Mouse (Mus musculus) G1E (cell line): ENCODE results near the gene Qrich1. TPM values are rescaled to one million over a fixed set of nuclear protein-coding genes. Genes with fewer than 3 reads are reported as not detected.

Experiments used
- ATAC-seq: 2 replicates; pipeline ENCODE4 v1.8.0; 2016; ENCODE audit warnings: mild to moderate bottlenecking; ENCODE audit not compliant: insufficient number of reproducible peaks, poor library complexity, low FRiP score, severe bottlenecking; ENCODE audit errors: extremely low read depth
- DNase-seq: peaks from one replicate; pipeline ENCODE4 v3.0.0; 2012; ENCODE audit warnings: low spot score
- H3K27me3 ChIP-seq: 2 replicates; pipeline ENCODE4 v1.6.1; 2012; ENCODE audit warnings: mild to moderate bottlenecking, low read length, inconsistent platforms; ENCODE audit not compliant: insufficient read depth
- H3K36me3 ChIP-seq: replicated peaks from 2 replicates; pipeline ENCODE3; 2012; ENCODE audit warnings: mild to moderate bottlenecking, inconsistent platforms
- H3K4me1 ChIP-seq: 2 replicates; pipeline ENCODE4 v1.6.1; 2012; ENCODE audit warnings: low read depth, low read length, inconsistent platforms, mixed read lengths; ENCODE audit not compliant: insufficient read depth
- H3K4me3 ChIP-seq: 2 replicates; pipeline ENCODE4 v1.5.1; 2012; ENCODE audit warnings: low read depth, mild to moderate bottlenecking, inconsistent platforms, low read length, moderate library complexity, mixed read lengths
- H3K9me3 ChIP-seq: replicated peaks from 2 replicates; pipeline ENCODE4 v1.6.1; 2012; ENCODE audit warnings: inconsistent platforms
- CTCF ChIP-seq: IDR thresholded peaks from 2 replicates; pipeline ENCODE4 v1.5.1; 2012; ENCODE audit warnings: low read depth, low read length, inconsistent platforms, mixed read lengths
- GATA1 ChIP-seq: IDR thresholded peaks from 2 replicates; pipeline ENCODE4 v1.6.1; 2012; ENCODE audit warnings: borderline replicate concordance, low read length, inconsistent platforms, mixed read lengths
- GATA2 ChIP-seq: IDR thresholded peaks from 2 replicates; pipeline ENCODE4 v1.6.1; 2012; ENCODE audit warnings: low read depth, low read length, inconsistent platforms, borderline replicate concordance
- POLR2AphosphoS5 ChIP-seq: IDR thresholded peaks from 2 replicates; pipeline ENCODE4 v1.6.1; 2012; ENCODE audit warnings: low read depth, low read length, inconsistent platforms; ENCODE audit not compliant: insufficient replicate concordance
- TAL1 ChIP-seq: conservative IDR thresholded peaks from 2 replicates; pipeline ENCODE4 v1.6.1; 2012; ENCODE audit warnings: low read depth, low read length, inconsistent platforms, mixed read lengths
- polyA plus RNA-seq: library from polyadenylated mRNA; stranded (reverse); fragments of >175 nt; gene quantifications from 2 replicates; pipeline ENCODE4 v1.2.3, GENCODE M21; 2012
- total RNA-seq, 2 experiments: library from RNA; stranded (forward) in 1 of 2; stranded (reverse) in 1 of 2; fragments of 200-1000 nt in 1 of 2; fragments of >200 nt in 1 of 2; fragmentation: Nextera tagmentation in 1 of 2; gene quantifications; 2 replicates each; pipeline ENCODE4 v1.2.3; 2014 to 2017

Gene Qrich1
- total and polyA plus RNA-seq, 3 experiments: 143 to 179 (median 161) TPM

- Histone ChIP-seq H3K4me1 (peaks cover 80% of the 10 kb centered on the region), H3K9me3 (no peaks in the 10 kb centered on the region), H3K27me3 (no peaks in the 10 kb centered on the region), H3K36me3 (peaks cover 75% of the 10 kb centered on the region), H3K4me3 (peak overlapping the region; percentile 2; the same call in 1 of the 2 replicates)
- no peak for DNase-seq
- ATAC-seq: no peak
- TF ChIP-seq CTCF (no peak), POLR2AphosphoS5 (no peak), TAL1 (no peak)
Measured at GRCm38 (mm10) chr9:108571401-108571973, 54.9 kb downstream of the Qrich1 start.

- DNase-seq (no peak), ATAC-seq (no peak)
- Histone ChIP-seq H3K27me3 (no peaks in the 10 kb centered on the region), H3K36me3 (peaks cover 82% of the 10 kb centered on the region), H3K4me3 (no peak overlapping the region), H3K4me1 (peaks cover 85% of the 10 kb centered on the region), H3K9me3 (no peaks in the 10 kb centered on the region)
- TF ChIP-seq GATA2: no peak
- TF ChIP-seq CTCF: no peak
- TF ChIP-seq POLR2AphosphoS5: no peak
- no peak for TF ChIP-seq GATA1
- TF ChIP-seq TAL1: no peak
Measured at GRCm38 (mm10) chr9:108572321-108572720, 55.7 kb downstream of the Qrich1 start.

DNA sequence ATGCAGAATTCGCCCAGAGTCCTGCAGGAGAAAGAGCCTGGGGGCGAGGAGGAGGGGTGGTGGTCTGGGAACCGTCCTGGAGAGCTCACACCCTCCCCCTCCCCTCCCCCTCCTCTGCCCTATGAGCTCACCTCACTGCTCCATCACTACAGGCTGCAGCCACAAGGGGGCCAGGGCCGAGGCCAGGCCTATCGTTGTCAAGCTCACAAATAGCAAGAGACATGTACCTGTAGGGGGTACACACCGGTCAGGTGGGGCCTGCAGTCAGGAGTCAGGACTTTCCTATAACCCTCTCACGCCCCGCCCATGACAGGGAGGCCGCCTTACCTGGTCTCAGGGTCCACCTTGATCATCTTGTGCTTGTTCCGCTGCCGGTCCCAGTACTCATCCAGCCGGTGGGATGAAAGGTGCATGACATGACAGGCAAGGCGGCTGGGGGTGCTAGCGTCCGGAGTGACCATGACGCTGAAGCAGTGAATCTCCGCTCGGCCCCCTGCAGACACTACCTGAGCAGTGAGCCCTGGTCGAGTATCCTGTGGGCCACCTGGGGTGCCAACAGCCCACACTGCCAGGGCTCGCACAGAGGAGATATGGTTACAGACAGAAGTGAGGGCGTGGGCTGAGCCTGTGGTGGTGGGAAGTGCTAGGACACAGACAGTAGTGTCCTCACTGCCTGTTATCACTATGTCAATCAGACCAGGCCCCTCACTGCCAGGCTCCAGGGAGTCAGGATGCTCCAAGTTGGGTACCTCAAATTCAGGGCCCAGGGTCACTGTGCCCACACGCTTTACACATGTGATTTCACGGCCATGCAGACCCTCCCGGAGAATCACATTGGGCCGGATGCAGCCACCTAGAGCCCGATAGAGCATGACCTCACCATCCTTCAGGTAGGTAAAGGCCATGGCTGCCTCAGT is 57.4 kb downstream of the Qrich1 start:
- ATAC-seq: no peak
- no peaks in the 10 kb centered on the region for H3K27me3 ChIP-seq
- no peak for DNase-seq
- no peaks in the 10 kb centered on the region for H3K9me3 ChIP-seq
- H3K4me1 ChIP-seq: peaks cover 84% of the 10 kb centered on the region
- H3K36me3 ChIP-seq: peaks cover 78% of the 10 kb centered on the region
- TF ChIP-seq POLR2AphosphoS5: peak; percentile 20; the same call in 1 of the 2 replicates
- TF ChIP-seq TAL1: no peak
- no peak for TF ChIP-seq GATA2
- no peak for TF ChIP-seq GATA1
- TF ChIP-seq CTCF: peak; percentile 45
- H3K4me3 ChIP-seq: peak overlapping the region; percentile 5; the same call in 1 of the 2 replicates

GRCm38 (mm10) chr9:108574921-108575320 is 58.3 kb downstream of the Qrich1 start:
- DNase-seq (no peak), ATAC-seq (no peak)
- H3K9me3 ChIP-seq: no peaks in the 10 kb centered on the region
- TF ChIP-seq GATA2: no peak
- no peak for TF ChIP-seq CTCF
- no peak for TF ChIP-seq POLR2AphosphoS5
- TF ChIP-seq GATA1: no peak
- H3K27me3 ChIP-seq: no peaks in the 10 kb centered on the region
- H3K36me3 ChIP-seq: peaks cover 85% of the 10 kb centered on the region
- peaks cover 86% of the 10 kb centered on the region for H3K4me1 ChIP-seq
- H3K4me3 ChIP-seq: no peak overlapping the region

- Histone ChIP-seq H3K4me3 (no peak overlapping the region), H3K27me3 (no peaks in the 10 kb centered on the region), H3K4me1 (peaks cover 81% of the 10 kb centered on the region), H3K36me3 (peaks cover 87% of the 10 kb centered on the region), H3K9me3 (no peaks in the 10 kb centered on the region)
- DNase-seq: no peak
- TF ChIP-seq CTCF (no peak), TAL1 (no peak), GATA2 (no peak), POLR2AphosphoS5 (no peak), GATA1 (no peak)
- no peak for ATAC-seq
Measured at GRCm38 (mm10) chr9:108575321-108576297, 59.0 kb downstream of the Qrich1 start.
